Mouse (Mus musculus) kidney, embryonic 14.5 days (tissue): Measurements from ENCODE around the gene Trim75. TPM values are rescaled to one million over a fixed set of nuclear protein-coding genes. Genes with fewer than 3 reads are reported as not detected.

Experiments
- polyA plus RNA-seq: library from polyadenylated mRNA; unstranded; fragments of >200 nt; fragmentation: Nextera tagmentation; extraction: Ambion mirVana; gene quantifications from 2 replicates; pipeline ENCODE4 v1.2.1, GENCODE M21; 2014

Trim75 gene
- polyA plus RNA-seq, 1 experiment from 2014 or later, result not detected

Other genes with a start within 250 kb of the Trim75 start
- gene Klhl2, start 137.8 kb downstream of the Trim75 start, polyA plus RNA-seq, result 10.8 and 15.5 TPM in 2 replicates
- 30.1 and 31.1 TPM in 2 replicates for gene Tmem192, start 40.6 kb downstream of the Trim75 start, polyA plus RNA-seq
- 0.13 and 0.24 TPM in 2 replicates for gene Trim61, start 30.7 kb upstream of the Trim75 start, polyA plus RNA-seq
- not detected in 2 replicates for gene Trim60, start 30.8 kb upstream of the Trim75 start, polyA plus RNA-seq
- gene Apela, start 49.5 kb upstream of the Trim75 start, polyA plus RNA-seq, result 11.3 and 13.5 TPM in 2 replicates
- gene Gm10663, start 87.2 kb upstream of the Trim75 start, polyA plus RNA-seq, result not detected in 2 replicates
- gene BC030870, start 141.7 kb upstream of the Trim75 start, polyA plus RNA-seq, result 0.32 TPM in 1 of 2 replicates, not detected in the other